Mouse (Mus musculus) megakaryocyte, embryonic 14.5 days (primary cell): Measurements from ENCODE around the gene Ehmt1.

Experiments
- FLI1 ChIP-seq: IDR thresholded peaks from 2 replicates; pipeline ENCODE4 v1.6.1; 2012; ENCODE audit warnings: low read length, inconsistent platforms, mixed read lengths
- GATA1 ChIP-seq: IDR thresholded peaks from 3 replicates; pipeline ENCODE4 v1.6.1; 2012; ENCODE audit warnings: mixed read lengths, low read length, inconsistent platforms, borderline replicate concordance

GRCm38 (mm10) chr2:24910481-24910880 is 8.9 kb downstream of the Ehmt1 start:
- TF ChIP-seq GATA1 (no peak), FLI1 (no peak)
